Mouse (Mus musculus) G1E-ER4 (cell line): ENCODE results near the gene 0610037L13Rik. TPM values are rescaled to one million over a fixed set of nuclear protein-coding genes. Genes with fewer than 3 reads are reported as not detected.

ENCODE experiments used
- GATA1 ChIP-seq: IDR thresholded peaks from one replicate; pipeline ENCODE4 v1.8.0; 2012; ENCODE audit warnings: low read length, inconsistent platforms
- polyA plus RNA-seq: library from polyadenylated mRNA; stranded (reverse); fragments of >175 nt; gene quantifications from 2 replicates; pipeline ENCODE4 v1.2.3, GENCODE M21; 2012

0610037L13Rik gene
- polyA plus RNA-seq, 1 experiment: 3.3 TPM

DNA sequence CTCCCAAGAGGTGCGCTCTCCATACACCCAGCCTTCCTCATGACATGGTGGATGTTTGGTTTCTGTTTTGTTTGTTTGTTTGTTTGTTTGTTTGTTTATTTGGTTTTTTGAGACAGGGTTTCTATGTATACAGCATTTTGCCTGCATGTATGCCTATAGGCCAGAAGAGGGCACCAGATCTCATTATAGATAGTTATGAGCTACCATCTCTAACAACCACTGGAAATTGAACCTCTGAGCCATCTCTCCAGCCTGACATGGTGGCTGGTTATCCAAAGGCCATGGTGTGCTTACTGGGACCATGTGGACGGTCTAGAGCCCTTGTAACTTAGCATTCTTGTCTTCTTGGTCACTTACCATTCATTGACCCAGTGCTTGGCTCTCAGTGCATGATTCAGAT is 3.0 kb downstream of the 0610037L13Rik start:
- no peak for TF ChIP-seq GATA1

DNA sequence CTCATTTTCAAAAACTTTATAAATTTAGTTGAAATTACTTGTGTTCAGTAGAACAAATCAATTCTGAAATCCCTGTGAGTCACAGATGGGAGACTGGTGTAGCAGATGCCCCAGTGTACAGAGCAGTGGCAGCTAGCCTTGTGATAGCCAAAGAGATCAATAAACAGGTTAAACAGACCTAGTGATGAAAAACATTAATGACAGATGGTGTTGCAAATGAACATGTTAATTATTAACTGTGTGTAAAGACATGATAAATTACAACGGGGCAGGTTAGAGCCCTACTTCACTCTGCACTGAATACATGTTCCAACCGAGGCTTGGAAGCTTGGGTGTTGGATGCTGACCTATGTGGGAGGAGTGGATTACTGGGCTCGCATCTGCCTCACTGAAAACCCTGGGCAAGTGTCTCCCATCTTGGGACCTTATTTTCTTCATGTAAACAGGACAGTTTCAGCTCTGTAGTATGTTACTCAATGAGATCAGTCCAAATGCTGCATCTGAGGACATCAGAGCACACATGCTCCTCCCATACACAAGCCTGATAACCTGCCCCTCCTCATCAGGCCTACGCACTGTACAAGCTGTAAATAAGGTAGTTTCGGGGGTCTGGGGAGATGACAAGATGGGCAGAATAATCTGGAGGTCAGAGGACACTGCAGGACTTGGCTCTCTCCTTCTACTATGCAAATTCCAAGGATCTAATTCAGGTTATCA is 9.8 kb downstream of the 0610037L13Rik start:
- no peak for TF ChIP-seq GATA1

DNA sequence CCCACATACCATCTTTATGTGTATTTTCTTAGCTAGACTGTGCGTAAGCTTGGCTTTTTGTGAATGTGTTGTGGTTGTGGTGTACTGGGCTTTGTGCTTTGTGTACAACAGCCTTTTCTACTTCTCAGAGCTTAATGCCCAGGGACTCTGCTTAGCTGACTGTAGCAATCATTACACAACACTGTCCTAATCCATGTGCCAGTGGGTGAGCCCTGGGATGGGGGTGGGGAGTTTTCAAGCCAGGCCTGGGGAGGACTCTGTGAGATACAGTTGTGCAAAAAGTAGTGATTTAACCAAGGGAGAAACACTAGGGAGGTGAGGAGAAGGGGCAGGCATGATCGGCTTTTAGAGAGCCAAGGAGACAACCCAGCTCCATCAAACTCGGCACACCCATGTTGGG is 10.6 kb downstream of the 0610037L13Rik start:
- TF ChIP-seq GATA1: no peak

DNA sequence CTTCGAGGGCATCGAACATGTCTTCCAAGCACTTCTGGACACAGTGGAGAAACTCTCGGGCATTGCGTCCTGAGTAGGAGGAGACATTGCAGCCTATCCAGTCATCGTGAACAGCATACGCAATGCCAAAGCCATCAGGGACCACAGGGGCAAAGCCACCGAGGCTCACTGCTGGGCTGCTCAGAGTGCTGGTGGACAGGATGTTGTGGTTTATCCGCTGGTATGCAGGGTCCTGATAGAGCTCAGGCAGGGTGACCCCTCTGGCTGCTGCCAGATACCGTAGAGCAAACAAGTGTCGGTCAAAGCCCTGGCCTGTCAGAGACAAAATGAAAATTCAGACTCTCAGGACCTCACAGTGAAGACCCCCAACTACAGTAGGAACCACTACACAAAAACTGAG is 14.6 kb downstream of the 0610037L13Rik start:
- TF ChIP-seq GATA1: no peak

DNA sequence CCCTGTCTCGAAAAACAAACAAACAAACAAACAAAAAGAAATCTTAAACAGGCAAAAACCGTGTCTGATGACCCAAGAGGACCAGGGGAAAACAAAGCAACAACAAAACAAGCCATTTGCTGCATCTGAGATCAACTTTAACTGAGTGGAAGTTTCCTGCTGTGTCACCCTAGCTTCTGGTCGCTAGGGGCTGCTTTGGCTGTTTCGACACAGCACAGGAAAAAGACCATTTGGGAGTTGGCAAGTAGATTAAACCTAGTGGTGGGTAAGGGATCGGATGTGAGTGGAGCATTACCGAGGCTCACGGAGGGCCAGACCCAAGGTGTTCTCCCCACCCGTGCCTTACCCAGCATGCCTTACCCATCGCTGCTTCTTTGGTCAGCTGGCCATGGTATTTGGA is 16.9 kb downstream of the 0610037L13Rik start:
- no peak for TF ChIP-seq GATA1

DNA sequence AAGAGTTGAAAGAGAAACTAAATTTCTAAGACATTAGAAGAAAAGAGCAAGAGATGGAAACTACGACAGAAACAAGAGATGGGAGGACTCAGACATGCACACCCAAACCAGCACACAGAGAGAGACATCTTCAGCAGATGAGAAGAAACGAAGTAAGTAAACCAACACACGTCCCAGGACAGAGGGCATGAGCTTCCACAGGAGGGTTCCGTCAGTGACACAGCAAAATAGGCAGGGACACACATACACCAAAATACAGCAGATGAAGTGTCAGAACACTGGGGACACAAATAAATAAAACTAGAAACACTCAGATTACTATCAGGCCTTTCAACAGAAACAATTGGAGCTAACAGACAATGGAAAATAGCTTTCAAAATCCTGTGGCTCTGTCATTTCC is 20.4 kb downstream of the 0610037L13Rik start:
- no peak for TF ChIP-seq GATA1

DNA sequence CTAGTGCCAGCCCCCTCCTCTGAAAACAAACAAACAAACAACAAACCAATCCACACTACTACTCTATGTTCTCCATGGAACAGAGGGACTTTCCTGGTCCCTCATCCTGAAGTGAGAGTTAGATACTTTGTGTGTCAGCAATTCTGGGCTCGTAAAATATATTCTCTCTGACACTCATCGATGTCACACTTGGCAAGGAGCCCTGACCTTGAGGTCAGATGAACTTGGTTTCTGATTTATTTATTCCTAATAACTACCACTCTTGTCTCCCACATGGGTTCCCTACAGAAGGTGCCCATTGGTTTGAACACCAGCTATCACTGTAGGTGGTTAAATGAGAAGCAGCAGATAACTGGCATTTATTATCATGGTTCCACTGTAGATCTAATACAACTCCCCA is 30.7 kb downstream of the 0610037L13Rik start:
- no peak for TF ChIP-seq GATA1

DNA sequence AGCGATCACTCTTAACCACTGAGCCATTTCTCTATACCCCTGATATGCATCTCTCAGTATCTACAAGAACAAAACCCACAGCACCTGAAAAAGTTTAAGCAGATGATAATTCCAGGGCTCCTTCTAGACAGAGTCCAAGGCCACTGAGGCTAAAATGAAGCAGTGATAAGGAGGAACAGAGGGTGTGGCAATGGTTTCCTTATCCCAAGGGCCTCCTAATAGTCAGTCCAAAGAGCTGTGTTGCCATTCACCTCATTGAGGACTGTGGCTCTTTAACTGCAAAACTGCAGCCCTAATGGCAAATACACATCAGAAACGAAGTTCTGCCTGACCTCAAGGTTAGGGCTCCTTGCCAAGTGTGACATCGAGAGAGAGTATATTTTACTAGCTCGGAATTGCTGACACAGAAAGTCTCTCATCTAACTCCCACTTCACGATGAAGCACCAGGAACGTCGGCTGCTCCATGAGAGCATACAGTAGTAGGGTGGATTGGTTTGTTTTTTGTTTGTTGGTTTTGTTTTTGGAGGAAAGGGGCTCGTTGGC is 31.6 kb downstream of the 0610037L13Rik start:
- no peak for TF ChIP-seq GATA1

DNA sequence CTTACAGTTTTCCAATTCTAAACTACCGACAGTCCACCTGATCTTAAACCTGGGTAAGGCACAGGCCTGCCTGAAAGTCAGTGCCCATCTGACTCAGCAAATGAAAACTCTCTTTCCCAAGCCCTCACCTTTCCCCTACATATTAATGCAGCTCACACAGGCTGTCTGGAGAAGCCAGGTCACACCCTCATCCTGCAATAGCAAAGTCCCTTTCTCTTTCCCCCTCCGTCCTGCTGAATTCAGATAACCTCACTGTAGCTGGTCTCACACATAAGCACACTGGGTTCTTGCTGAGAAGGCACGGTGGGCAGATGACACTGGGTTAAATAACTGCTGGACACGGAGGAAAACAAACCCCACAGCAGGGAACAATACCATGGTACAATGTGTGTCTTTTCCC is 32.3 kb downstream of the 0610037L13Rik start:
- TF ChIP-seq GATA1: no peak

DNA sequence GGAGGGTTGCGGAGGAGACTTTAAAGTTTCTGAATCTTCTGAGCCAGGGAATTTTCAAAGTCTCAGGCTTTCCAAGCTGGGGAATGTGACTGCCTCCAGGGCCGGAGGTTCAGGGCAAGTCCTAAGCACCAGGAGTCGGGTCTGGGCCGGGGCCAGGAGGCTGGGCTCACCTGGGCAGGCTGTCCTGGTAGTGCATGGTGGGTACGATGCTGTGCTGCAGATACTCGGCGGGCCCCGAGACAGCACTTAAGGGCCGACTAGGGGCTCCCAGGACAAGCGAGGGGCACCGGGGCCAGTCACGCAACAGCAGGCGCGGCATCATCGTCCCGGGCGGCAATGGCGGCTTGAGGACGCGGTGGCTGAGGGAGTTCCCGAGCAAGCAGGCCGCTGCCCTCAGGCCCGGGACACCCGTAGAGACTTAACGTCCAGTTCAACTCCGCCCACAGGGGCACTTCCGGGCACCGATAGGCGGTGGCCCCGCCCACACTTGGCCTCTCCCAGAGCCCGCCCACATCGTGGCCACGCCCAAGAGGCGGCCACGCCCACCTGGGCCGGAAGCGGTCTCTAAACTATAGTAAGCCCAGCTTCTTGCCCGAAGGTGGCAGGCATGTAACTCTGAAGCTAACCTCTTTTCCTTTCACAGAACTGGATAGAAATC is 33.7 kb downstream of the 0610037L13Rik start, which contains the start of gene Cpt2:
Gene Cpt2, minus strand, starts transcription at position 466 of the 658 bp plus-strand sequence.
- TF ChIP-seq GATA1: no peak

DNA sequence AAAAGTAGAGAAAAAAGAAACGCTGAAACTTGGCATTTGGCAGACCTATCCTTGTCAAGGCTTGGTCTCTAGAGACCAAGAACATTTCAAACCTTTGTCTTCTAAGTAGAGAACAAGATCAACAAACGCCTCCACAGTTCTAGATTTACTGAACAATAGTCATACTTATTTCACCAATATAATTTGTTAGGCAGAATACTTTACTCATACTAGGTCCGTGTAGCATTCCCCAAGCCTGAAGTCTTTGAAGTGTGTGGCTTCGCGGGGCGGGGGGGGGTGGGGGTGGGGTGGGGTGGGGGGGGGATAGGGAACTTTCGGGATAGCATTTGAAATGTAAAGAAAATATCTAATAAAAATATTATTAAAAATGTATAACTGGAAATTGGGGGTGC is 34.2 kb downstream of the 0610037L13Rik start:
- TF ChIP-seq GATA1: no peak

DNA sequence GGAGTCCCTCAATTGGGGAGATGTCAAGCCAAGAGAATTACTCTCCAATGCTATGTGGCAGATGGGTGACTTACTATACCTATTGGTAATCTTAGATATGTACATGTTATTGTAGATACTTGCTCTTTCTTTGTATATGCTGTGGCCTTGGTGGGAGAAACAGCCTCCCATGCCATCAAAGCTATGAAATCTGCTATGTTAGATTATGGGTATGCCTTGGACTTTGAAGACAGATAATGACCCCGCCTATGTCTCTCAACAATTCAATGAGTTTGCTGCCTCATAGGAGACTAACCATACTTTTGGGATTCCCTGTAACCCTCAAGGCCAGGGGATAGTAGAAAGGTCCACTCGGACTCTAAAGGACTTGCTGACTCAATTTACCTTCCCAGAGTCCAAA is 38.7 kb downstream of the 0610037L13Rik start:
- no peak for TF ChIP-seq GATA1

DNA sequence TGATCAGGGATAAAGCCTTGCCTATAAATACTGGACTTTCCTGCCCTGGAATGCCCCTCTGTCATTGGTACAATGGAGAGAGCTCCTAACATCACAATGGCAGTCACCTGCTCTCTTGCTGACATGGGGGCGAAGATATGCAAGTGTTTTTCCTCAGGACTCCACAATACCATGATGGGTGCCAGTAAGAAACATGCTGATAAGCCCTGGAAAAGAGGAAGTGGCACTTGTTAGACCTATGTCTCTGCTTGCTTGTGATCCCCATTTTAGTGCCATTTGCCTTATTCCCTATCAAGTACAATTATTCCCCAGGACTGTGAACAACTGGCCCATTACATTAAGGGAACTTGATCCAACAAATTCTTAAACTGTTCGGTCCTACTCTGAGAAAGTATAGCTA is 39.1 kb downstream of the 0610037L13Rik start:
- no peak for TF ChIP-seq GATA1

DNA sequence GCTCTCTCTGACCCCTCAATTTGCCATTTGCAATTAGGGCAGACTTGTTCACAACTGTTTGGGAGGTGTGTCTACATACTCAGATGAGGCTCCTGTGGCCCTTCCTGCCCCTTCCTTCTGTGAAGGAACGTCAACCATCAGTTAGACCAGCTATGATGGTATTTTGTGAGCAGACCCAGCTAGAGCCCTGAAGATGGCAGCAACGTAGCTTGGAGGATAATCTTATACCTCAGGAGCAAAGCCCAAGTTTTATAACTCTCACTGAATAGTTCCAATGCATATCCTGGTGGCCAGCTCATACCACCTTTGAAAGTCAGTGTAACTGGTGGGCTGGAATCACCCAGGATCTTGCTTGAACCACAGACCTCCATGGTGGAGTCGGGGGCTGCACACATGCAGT is 41.8 kb downstream of the 0610037L13Rik start:
- TF ChIP-seq GATA1: no peak

DNA sequence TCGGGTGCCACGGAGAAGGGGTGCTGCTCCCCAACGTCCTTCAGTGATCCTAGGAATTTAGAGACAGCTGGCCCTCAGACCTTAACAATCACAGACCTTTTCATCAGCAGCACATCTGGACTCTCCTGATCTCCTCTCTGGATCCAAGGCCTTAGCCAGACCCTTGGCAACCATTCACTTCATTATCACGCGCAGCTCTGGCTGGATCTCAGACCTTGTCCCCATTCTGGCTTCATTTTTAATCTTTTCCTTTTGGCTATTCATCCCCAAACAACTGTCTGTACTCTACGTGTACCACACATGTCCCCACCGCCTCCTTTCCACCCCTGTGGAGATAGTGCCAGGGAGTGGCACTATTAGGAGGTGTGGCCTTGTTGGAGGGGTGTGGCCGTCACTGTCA is 43.6 kb downstream of the 0610037L13Rik start:
- no peak for TF ChIP-seq GATA1

DNA sequence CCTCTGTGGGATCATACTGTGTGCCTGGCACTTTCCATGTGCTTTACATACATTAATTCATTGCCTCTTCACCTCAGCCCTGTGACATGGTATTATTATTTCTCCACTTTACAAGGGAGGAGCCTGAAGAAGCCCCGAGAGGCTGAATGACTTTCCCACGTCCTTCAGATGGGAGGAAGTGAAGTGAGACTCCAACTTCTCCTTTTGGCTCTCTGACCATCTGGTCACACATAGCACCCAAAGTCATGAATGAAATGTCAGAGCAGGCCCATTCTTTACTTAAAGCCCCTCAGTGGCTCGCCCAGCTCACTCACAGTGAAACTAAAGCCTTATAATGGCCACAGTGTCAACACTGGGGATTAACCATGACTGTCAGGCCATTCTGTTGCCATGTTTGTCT is 45.6 kb downstream of the 0610037L13Rik start:
- no peak for TF ChIP-seq GATA1

DNA sequence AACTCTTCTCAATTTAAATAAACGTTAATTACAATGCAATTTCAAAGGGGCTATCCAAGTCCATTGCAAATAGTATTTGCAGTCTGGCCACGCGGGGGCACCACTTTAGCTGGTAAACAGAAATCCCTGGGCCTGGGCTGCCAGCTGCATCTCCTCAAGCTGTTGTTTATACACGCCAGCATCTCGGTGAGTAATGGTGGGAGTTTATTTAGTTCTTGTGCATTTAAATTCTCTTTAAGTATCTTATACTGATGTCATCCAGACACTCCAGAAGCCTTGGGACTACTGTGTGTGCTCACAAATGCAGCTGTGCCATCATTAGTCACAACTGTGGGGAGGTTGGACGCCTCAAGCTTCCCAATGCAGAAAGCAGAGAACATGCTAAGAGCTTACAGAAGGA is 47.7 kb downstream of the 0610037L13Rik start:
- TF ChIP-seq GATA1: no peak

DNA sequence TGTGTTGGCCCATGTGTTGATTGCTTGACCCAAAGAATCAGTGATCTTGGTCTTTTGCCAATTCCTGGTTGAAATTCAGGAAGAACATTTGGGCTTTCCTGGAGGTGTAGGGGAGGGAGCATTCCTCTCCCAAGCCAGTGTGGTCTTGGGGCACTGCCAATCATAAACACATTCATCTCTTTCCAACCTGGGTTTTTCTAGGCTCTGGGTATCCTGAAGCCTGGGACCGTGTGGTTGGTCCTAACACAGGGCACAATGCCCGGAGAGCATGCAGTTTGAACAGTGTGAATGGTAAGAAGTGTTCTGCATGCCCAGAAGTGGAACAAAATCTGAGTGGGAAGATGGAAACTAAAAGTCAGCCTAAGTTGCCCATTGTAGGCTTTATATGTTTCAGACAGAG is 48.5 kb downstream of the 0610037L13Rik start:
- TF ChIP-seq GATA1: no peak
